Mouse (Mus musculus) intestine, embryonic 16.5 days (tissue): ENCODE results near the gene Gm45785. TPM values are rescaled to one million over a fixed set of nuclear protein-coding genes. Genes with fewer than 3 reads are reported as not detected.
A peak's percentile ranks its signal among the peaks of the same experiment; 100 is the strongest.
"Not testable (repeated sequence)": the region's sequence is repeated elsewhere in the genome, so short reads cannot be mapped to it uniquely, and the experiment has no call there.

Experiments
- ATAC-seq: fragments of 200-750 bp; cut with Nextera tagmentation; 2 replicates; pipeline ENCODE4 v1.8.0; 2017; ENCODE audit warnings: moderate TSS enrichment, moderate library complexity
- H3K27ac ChIP-seq: fragments of 300-500 bp; sonication (generic); 2 replicates; pipeline ENCODE4 v1.5.1; 2014; ENCODE audit warnings: mild to moderate bottlenecking, low read length
- H3K27me3 ChIP-seq: fragments of 300-500 bp; sonication (generic); replicated peaks from 2 replicates; pipeline ENCODE4 v1.6.1; 2014; ENCODE audit warnings: low read length, control low read depth, mixed read lengths; ENCODE audit not compliant: control insufficient read depth, insufficient read depth
- H3K36me3 ChIP-seq: fragments of 300-500 bp; sonication (generic); 2 replicates; pipeline ENCODE4 v1.6.1; 2014; ENCODE audit warnings: low read length, control low read depth; ENCODE audit not compliant: control insufficient read depth, insufficient read depth
- H3K4me1 ChIP-seq: fragments of 300-500 bp; sonication (generic); 2 replicates; pipeline ENCODE4 v1.6.1; 2014; ENCODE audit warnings: low read length, control low read depth, mixed read lengths; ENCODE audit not compliant: control insufficient read depth, insufficient read depth
- H3K4me2 ChIP-seq: fragments of 300-500 bp; sonication (generic); 2 replicates; pipeline ENCODE4 v1.6.1; 2014; ENCODE audit warnings: low read depth, low read length, control low read depth
- H3K4me3 ChIP-seq: fragments of 300-500 bp; sonication (generic); 2 replicates; pipeline ENCODE4 v1.5.1; 2014; ENCODE audit warnings: mild to moderate bottlenecking, low read length
- H3K9ac ChIP-seq: fragments of 300-500 bp; sonication (generic); 2 replicates; pipeline ENCODE4 v1.6.1; 2014; ENCODE audit warnings: low read depth, low read length
- H3K9me3 ChIP-seq: fragments of 300-500 bp; sonication (generic); 2 replicates; pipeline ENCODE4 v1.6.1; 2016; ENCODE audit warnings: low read length, control low read depth; ENCODE audit not compliant: control insufficient read depth
- WGBS: fragments of 180-500 bp; shearing (Covaris S2); extraction: QIAGEN DNeasy Blood & Tissue Kit; methylation state at CpG from one replicate; pipeline ENCODE4 v1.1.7; 2014; 5-methylcytosine and 5-hydroxymethylcytosine counted together
- polyA plus RNA-seq: library from polyadenylated mRNA; unstranded; fragments of >200 nt; fragmentation: Nextera tagmentation; extraction: Ambion mirVana; gene quantifications from 2 replicates; pipeline ENCODE4 v1.2.1, GENCODE M21; 2015

The Gm45785 gene
- polyA plus RNA-seq, 1 experiment from 2014 or later, result not detected

- H3K36me3 ChIP-seq, ATAC-seq, H3K27ac ChIP-seq, H3K4me2 ChIP-seq, H3K27me3 ChIP-seq, H3K9ac ChIP-seq, H3K4me1 ChIP-seq, H3K4me3 ChIP-seq, H3K9me3 ChIP-seq: not testable (repeated sequence)
- WGBS, result 97% methylated on average over 16 of the region's 16 CpGs
Observed at GRCm38 (mm10) chr7:140890636-140891035, 34.5 kb upstream of the Gm45785 start.

- Histone ChIP-seq H3K36me3 (no peaks in the 10 kb centered on the region), H3K4me3 (peak overlapping the region; percentile 81), H3K4me2 (peak overlapping the region; percentile 50), H3K9ac (peak overlapping the region; percentile 84), H3K27ac (peak overlapping the region; percentile 40), H3K4me1 (peaks cover 15% of the 10 kb centered on the region), H3K9me3 (no peaks in the 10 kb centered on the region), H3K27me3 (no peaks in the 10 kb centered on the region)
- ATAC-seq, result no peak; the same call in 1 of the 2 replicates
- WGBS, result under 1% methylated on average over 12 of the region's 12 CpGs
Observed at GRCm38 (mm10) chr7:140882469-140882803, 26.3 kb upstream of the Gm45785 start.

GRCm38 (mm10) chr7:140881696-140882468 is 25.8 kb upstream of the Gm45785 start, which contains the start of the genes Psmd13 and Sirt3:
Gene Psmd13, plus strand, starts transcription at chr7:140881968.
Gene Sirt3, minus strand, starts transcription at chr7:140882309.
- H3K4me1 ChIP-seq, result peaks cover 15% of the 10 kb centered on the region
- under 1% methylated on average over 59 of the region's 59 CpGs for WGBS
- H3K36me3 ChIP-seq, result no peaks in the 10 kb centered on the region
- H3K4me3 ChIP-seq, result peak within 1 kb of the TSS; percentile 81
- peak within 1 kb of the TSS; percentile 84 for H3K9ac ChIP-seq
- peak; percentile 97 for ATAC-seq
- peak within 1 kb of the TSS; percentile 87 for H3K27ac ChIP-seq
- H3K9me3 ChIP-seq, result no peaks in the 10 kb centered on the region
- no peaks in the 10 kb centered on the region for H3K27me3 ChIP-seq
- H3K4me2 ChIP-seq, result peak within 1 kb of the TSS; percentile 50

DNA sequence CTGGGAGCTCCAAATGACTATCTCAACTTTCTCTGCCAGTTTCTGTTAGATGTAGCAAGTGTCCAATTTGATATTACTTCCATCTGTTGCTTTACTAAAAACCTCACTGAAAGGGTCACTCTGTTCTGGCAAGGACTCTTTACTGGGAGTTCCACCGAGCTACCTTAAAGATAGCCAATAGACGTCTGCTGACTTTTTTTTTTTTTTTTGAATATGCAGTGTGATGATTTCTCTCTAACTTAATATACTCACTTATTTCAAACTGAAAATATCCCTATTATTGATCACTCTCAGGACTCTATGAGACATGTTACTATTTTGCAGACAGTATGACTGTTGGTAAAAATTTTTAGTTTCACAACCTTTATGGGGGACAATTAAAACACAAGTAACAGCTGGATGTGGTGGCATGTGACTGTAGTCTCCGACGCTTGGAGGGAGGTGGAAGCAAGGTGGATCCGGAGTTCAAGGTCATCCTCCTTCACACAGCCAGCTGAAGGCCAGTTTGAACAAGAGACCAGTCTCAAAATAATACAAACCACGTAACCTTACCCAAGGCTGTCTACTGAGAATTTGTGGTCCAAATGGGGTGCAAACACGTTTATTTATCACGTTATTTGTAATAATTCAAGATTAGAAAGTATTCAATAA is 24.9 kb upstream of the Gm45785 start:
- Histone ChIP-seq H3K4me2 (peak overlapping the region; percentile 50), H3K9ac (peak overlapping the region; percentile 84), H3K36me3 (no peaks in the 10 kb centered on the region), H3K4me1 (peaks cover 15% of the 10 kb centered on the region), H3K4me3 (peak overlapping the region; percentile 81), H3K27me3 (no peaks in the 10 kb centered on the region), H3K9me3 (no peaks in the 10 kb centered on the region), H3K27ac (peak overlapping the region; percentile 64; the same call in 1 of the 2 replicates)
- WGBS, result 11% methylated on average over 8 of the region's 8 CpGs
- peak; percentile 8 for ATAC-seq

DNA sequence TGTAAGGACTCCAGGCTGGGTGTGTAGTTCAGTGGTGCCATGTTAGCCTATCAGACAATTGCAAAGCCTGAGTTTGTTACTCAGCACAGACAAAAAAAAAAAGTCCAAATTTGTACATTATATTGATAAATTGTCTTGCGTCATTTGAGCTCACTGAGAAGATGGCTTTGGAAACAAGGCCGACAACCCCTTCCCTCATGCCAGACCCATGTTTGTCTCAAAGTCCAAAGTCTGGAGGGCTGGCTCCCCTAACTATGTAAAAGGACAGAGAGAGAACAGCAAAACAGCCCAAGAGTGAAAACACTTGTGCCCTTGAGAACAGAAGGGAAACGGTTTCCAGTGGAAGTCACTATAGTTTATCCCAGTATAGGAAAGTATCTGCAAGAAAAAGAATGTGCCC is 24.3 kb upstream of the Gm45785 start:
- no peak for ATAC-seq
- Histone ChIP-seq H3K4me2 (peak overlapping the region; percentile 50; the same call in 1 of the 2 replicates), H3K36me3 (no peaks in the 10 kb centered on the region), H3K4me1 (peaks cover 15% of the 10 kb centered on the region), H3K27me3 (no peaks in the 10 kb centered on the region), H3K9me3 (no peaks in the 10 kb centered on the region), H3K4me3 (no peak overlapping the region), H3K27ac (peak overlapping the region; percentile 64; the same call in 1 of the 2 replicates), H3K9ac (peak overlapping the region; percentile 27; the same call in 1 of the 2 replicates)
- 63% methylated on average over 3 of the region's 3 CpGs for WGBS

DNA sequence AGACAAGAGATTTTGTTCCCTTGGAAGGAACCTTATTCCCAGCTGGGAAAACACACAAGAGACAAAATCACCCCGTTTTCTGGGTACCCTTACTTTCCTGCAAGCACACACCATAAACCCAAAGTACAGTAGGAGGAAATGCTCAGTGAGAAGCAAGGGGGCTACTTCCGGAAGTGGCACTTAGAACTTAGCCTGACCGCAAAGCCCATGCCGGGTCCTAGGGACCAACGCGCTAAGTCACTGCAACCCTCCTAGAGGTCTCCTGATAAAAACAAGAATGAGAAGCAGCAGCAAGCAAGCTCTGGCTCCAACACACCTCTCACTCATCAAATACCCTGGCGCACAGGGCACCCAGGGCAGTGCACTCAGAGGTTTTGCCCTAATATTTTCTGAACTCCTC is 23.2 kb upstream of the Gm45785 start:
- Histone ChIP-seq H3K9ac (no peak overlapping the region), H3K4me3 (no peak overlapping the region), H3K36me3 (peaks cover 4% of the 10 kb centered on the region; the same call in 1 of the 2 replicates), H3K9me3 (no peaks in the 10 kb centered on the region), H3K4me2 (no peak overlapping the region), H3K27me3 (no peaks in the 10 kb centered on the region), H3K4me1 (peaks cover 15% of the 10 kb centered on the region), H3K27ac (no peak overlapping the region)
- WGBS, result 85% methylated on average over 7 of the region's 7 CpGs
- no peak for ATAC-seq

DNA sequence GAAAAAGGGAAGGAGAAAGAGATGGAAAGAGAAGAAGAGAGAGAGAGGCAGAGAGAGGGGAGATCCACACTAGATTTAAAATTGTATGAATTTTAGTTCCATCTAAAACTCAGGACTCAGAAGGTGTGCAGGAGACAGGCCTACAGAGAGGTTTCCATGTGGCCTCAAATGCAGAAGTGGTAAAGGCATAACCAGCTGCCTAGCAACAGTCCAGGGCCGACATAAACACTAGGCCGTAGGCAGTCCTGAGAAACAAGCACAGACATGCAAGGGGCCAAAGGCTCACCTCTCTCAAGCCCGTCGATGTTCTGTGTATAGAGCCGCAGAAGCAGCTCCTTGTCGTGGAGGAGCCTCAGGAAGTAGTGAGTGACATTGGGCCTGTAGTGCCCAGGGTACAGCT is 21.2 kb upstream of the Gm45785 start:
- H3K4me3 ChIP-seq, result no peak overlapping the region
- H3K9me3 ChIP-seq, result no peaks in the 10 kb centered on the region
- no peak overlapping the region for H3K27ac ChIP-seq
- peaks cover 5% of the 10 kb centered on the region; the same call in 1 of the 2 replicates for H3K36me3 ChIP-seq
- no peaks in the 10 kb centered on the region for H3K27me3 ChIP-seq
- no peak overlapping the region for H3K9ac ChIP-seq
- 78% methylated on average over 6 of the region's 6 CpGs for WGBS
- H3K4me2 ChIP-seq, result no peak overlapping the region
- H3K4me1 ChIP-seq, result peaks cover 11% of the 10 kb centered on the region
- ATAC-seq, result no peak

- H3K4me1 ChIP-seq, result peaks cover 2% of the 10 kb centered on the region; the same call in 1 of the 2 replicates
- H3K9me3 ChIP-seq, result no peaks in the 10 kb centered on the region
- no peak overlapping the region for H3K27ac ChIP-seq
- no peak overlapping the region for H3K4me2 ChIP-seq
- no peak for ATAC-seq
- WGBS, result 81% methylated on average over 4 of the region's 4 CpGs
- no peak overlapping the region for H3K9ac ChIP-seq
- no peak overlapping the region for H3K4me3 ChIP-seq
- peaks cover 5% of the 10 kb centered on the region; the same call in 1 of the 2 replicates for H3K36me3 ChIP-seq
- no peaks in the 10 kb centered on the region for H3K27me3 ChIP-seq
Observed at GRCm38 (mm10) chr7:140874224-140874623, 18.1 kb upstream of the Gm45785 start.

DNA sequence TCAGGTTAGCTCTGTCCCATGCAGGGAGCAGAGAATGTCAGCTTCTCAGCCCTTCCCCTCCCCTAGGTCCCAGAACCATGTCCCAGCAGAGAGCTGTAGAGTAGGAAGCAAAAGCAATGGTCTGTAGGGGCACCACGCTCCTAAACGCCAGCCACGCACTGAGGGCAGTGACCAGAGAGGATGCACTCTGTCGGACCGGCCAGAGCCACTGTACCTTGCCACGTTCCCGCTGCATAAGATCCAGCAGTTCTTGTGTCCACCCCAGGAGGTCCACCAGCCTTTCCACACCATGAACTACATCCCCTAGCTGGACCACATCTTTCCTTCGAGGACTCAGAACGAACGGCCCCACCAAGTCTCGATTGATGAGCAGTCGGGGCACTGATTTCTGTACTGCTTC is 8.6 kb upstream of the Gm45785 start:
- Histone ChIP-seq H3K36me3 (peaks cover 17% of the 10 kb centered on the region), H3K4me2 (no peak overlapping the region), H3K4me3 (no peak overlapping the region), H3K9me3 (no peaks in the 10 kb centered on the region), H3K9ac (no peak overlapping the region), H3K27ac (no peak overlapping the region), H3K4me1 (no peaks in the 10 kb centered on the region), H3K27me3 (no peaks in the 10 kb centered on the region)
- ATAC-seq, result no peak
- 89% methylated on average over 12 of the region's 12 CpGs for WGBS
